ENCODE assay signal across 8 mouse cellular contexts in the genomic region with DNA sequence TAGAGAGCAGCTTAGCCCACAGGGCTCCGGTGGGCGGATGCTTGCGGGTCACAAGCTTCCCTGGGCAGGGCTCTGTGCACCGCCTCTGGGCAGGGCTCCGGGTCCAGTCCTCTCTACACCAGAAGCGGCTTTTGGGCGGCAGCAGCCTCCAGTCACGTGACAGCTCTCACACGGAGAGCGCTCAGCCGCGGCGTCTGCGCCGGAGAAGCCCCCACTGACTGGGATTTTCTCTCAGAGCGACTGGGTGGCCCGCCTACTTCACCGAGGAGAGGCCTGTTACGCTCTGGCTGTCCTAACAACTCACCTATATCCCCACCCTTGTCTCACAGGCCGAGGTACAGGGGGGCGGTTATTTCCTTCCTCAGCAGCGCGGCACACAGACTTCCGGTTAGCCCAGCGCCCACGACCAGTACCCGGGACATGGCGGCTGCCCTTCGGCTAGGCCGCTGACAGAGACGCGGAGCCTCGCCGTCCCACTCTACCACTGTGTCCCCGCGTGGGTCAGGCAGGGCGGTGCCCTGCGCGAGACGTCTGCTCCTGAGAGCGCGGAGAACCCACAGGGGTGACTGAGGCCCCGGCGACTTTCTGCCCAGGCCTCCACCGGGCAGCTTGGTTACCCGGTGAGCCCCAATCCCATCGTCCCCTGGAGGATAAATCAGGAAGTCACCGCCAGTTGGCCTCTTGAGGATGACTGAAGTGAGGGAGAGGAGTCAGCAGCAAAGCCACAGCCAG. TPM values are rescaled to one million over a fixed set of nuclear protein-coding genes. Genes with fewer than 3 reads are reported as not detected.
DNase-seq lines count a peak whose midpoint lies in the region; ATAC-seq lines count a peak whose summit lies in the region.

Gene Rnls, minus strand, starts transcription at position 645 of the 732 bp plus-strand sequence.

- ATAC-seq in CD4-positive, CD25-positive, alpha-beta regulatory T cell, adult 4 months = peak; percentile 91
- peak; percentile 99 for ATAC-seq in forebrain, embryonic 11.5 days (replicated peaks; ENCODE audit: low FRiP score)
- peak; percentile 98 for ATAC-seq in heart, embryonic 15.5 days (replicated peaks; ENCODE audit: insufficient number of reproducible peaks, insufficient read depth, low FRiP score, low read depth)
- ATAC-seq in liver, embryonic 12.5 days = peak; percentile 97

- peak; percentile 59 for DNase-seq in c-Kit-positive CD71-positive TER-119-positive erythroid progenitor cells, embryonic 14.5 days (ENCODE audit: low spot score)
- peak; percentile 91 for DNase-seq in forebrain, embryonic 11.5 days (ENCODE audit: low spot score)
- DNase-seq in kidney, postnatal 14 days = peak; percentile 91
- DNase-seq in naive thymus-derived CD4-positive, alpha-beta T cell, adult 2 months (ENCODE audit: low read depth) = peak; percentile 70
- peak; percentile 87 for DNase-seq in splenic B cell, adult 2 months (ENCODE audit: low read depth, low spot score)

- peak within 1 kb of the TSS; percentile 52 for H3K4me3 ChIP-seq in forebrain, embryonic 11.5 days (ENCODE audit: low read depth, low read length)
- H3K4me3 ChIP-seq in heart, embryonic 15.5 days = peak within 1 kb of the TSS; percentile 66
- peak within 1 kb of the TSS; percentile 65 for H3K4me3 ChIP-seq in liver, embryonic 12.5 days

- H3K4me2 ChIP-seq in forebrain, embryonic 11.5 days (ENCODE audit: low read depth, low read length, severe bottlenecking) = peak within 1 kb of the TSS; percentile 73
- peak within 1 kb of the TSS; percentile 71 for H3K4me2 ChIP-seq in heart, embryonic 15.5 days
- H3K4me2 ChIP-seq in liver, embryonic 12.5 days = peak within 1 kb of the TSS; percentile 84

- H3K9me3 ChIP-seq in forebrain, embryonic 11.5 days (ENCODE audit: control insufficient read depth, low read length) = no peaks in the 10 kb centered on the region
- no peaks in the 10 kb centered on the region for H3K9me3 ChIP-seq in heart, embryonic 15.5 days (replicated peaks)
- no peaks in the 10 kb centered on the region for H3K9me3 ChIP-seq in liver, embryonic 12.5 days (replicated peaks)

- no peaks in the 10 kb centered on the region for H3K36me3 ChIP-seq in forebrain, embryonic 11.5 days (ENCODE audit: control insufficient read depth, insufficient read depth, low read length)
- H3K36me3 ChIP-seq in heart, embryonic 15.5 days = no peaks in the 10 kb centered on the region
- no peaks in the 10 kb centered on the region for H3K36me3 ChIP-seq in liver, embryonic 12.5 days
- H3K36me3 ChIP-seq in splenic B cell, adult 2 months (ENCODE audit: control insufficient read depth, insufficient read depth, low read length, poor library complexity, severe bottlenecking) = no peaks in the 10 kb centered on the region

- WGBS in forebrain, embryonic 11.5 days = 1% methylated on average over 48 of the region's 48 CpGs
- WGBS in heart, embryonic 15.5 days = under 1% methylated on average over 48 of the region's 48 CpGs
- WGBS in liver, embryonic 12.5 days (ENCODE audit: insufficient replicate concordance) = 1% methylated on average over 48 of the region's 48 CpGs

- H3K27ac ChIP-seq in forebrain, embryonic 11.5 days (ENCODE audit: low read depth, low read length) = peak within 1 kb of the TSS; percentile 66
- H3K27ac ChIP-seq in heart, embryonic 15.5 days = peak within 1 kb of the TSS; percentile 88
- H3K27ac ChIP-seq in liver, embryonic 12.5 days = peak within 1 kb of the TSS; percentile 65

- no peaks in the 10 kb centered on the region for H3K4me1 ChIP-seq in forebrain, embryonic 11.5 days (replicated peaks; ENCODE audit: control insufficient read depth, insufficient read depth, low read length)
- H3K4me1 ChIP-seq in heart, embryonic 15.5 days (replicated peaks) = no peaks in the 10 kb centered on the region
- H3K4me1 ChIP-seq in liver, embryonic 12.5 days = peaks cover 9% of the 10 kb centered on the region; the same call in 1 of the 2 replicates

- H3K9ac ChIP-seq in forebrain, embryonic 11.5 days (ENCODE audit: low read length) = peak within 1 kb of the TSS; percentile 86
- H3K9ac ChIP-seq in heart, embryonic 15.5 days = peak within 1 kb of the TSS; percentile 71
- peak within 1 kb of the TSS; percentile 75 for H3K9ac ChIP-seq in liver, embryonic 12.5 days

- H3K27me3 ChIP-seq in forebrain, embryonic 11.5 days (ENCODE audit: control insufficient read depth, insufficient read depth, low read length) = no peaks in the 10 kb centered on the region
- no peaks in the 10 kb centered on the region for H3K27me3 ChIP-seq in heart, embryonic 15.5 days
- H3K27me3 ChIP-seq in liver, embryonic 12.5 days (replicated peaks) = no peaks in the 10 kb centered on the region
- H3K27me3 ChIP-seq in splenic B cell, adult 2 months (ENCODE audit: control insufficient read depth, insufficient read depth, low read length, poor library complexity, severe bottlenecking) = no peaks in the 10 kb centered on the region

RNA-seq across cellular contexts. Expression of gene Rnls, which starts in this region (rescaled TPM):
- polyA plus RNA-seq in CD4-positive, CD25-positive, alpha-beta regulatory T cell, adult 4 months (2017; shearing (Covaris generic)) = 1 to 10 TPM; 3.0 to 3.4 TPM
- 6.0 and 6.5 TPM in 2 replicates for polyA plus RNA-seq in forebrain, embryonic 11.5 days (2014; fragmentation: Nextera tagmentation; extraction: Ambion mirVana)
- 9.2 and 11.1 TPM in 2 replicates for polyA plus RNA-seq in heart, embryonic 15.5 days (2015; fragmentation: Nextera tagmentation; extraction: Ambion mirVana)
- 1.4 and 1.5 TPM in 2 replicates for polyA plus RNA-seq in liver, embryonic 12.5 days (2016; fragmentation: Nextera tagmentation; extraction: Ambion mirVana)

Comparison
In these comparisons a context has a peak if more than half of its experiments do, and no peak if none do; other contexts are left out.
1. Peak in every context shown above with its lines: DNase-seq, ATAC-seq, H3K4me3 ChIP-seq and H3K27ac ChIP-seq.